Mouse (Mus musculus): ENCODE results near the gene Slc23a4.

- TF ChIP-seq POLR2A (IDR thresholded peaks at IDR 0.05; ENCODE audit: low read depth, low read length) (no peak), CTCF (IDR thresholded peaks at IDR 0.05; ENCODE audit: extremely low read depth, insufficient read depth, insufficient read length, insufficient replicate concordance) (no peak)
Observed at GRCm38 (mm10) chr6:34988081-34988761, at the start of gene Slc23a4.
